Mouse (Mus musculus): Measurements from ENCODE around the gene Enoph1.

Enoph1 gene

GRCm38 (mm10) chr5:100041272-100041671 lies 1.5 kb downstream of the Enoph1 start:
- DNase-seq: no peak

DNA sequence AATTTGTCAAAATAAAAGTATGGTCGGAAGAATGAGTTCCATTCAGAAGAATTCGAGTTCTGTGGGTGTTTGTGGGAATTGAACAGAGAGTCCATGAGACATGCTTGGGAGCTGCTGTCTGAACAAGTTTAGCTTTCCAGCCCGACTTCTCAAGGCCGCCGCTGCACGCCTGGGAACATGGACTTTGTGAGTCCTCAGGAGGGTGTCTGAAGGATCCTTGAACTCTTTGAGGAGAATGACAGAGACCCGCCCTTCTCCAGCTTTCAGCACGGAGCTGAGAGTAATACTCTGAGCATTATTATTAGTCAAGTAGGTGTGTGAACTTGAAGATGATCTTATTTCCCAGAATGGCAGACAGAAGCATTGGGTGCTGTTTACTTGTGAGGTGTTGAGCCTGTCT lies 2.7 kb downstream of the Enoph1 start:
- DNase-seq: no peak

DNA sequence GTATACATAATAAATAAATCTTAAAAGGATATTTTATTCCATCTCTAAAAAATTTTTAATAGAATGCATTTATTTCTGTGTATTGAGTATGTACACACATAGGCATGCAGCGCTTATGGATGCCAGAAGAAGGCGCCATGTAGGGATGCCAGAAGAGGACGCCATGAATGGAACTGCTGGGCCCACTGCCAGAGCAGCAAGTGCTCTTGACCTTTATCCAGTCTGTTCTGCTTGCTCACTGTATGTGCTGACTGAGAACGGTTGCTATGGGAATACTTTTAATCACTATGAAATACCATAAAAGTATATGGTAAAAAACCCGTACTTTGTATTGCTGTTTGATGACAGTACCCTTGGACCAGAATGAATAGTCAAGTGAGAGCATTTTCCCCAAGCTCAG lies 3.6 kb downstream of the Enoph1 start:
- DNase-seq: no peak

DNA sequence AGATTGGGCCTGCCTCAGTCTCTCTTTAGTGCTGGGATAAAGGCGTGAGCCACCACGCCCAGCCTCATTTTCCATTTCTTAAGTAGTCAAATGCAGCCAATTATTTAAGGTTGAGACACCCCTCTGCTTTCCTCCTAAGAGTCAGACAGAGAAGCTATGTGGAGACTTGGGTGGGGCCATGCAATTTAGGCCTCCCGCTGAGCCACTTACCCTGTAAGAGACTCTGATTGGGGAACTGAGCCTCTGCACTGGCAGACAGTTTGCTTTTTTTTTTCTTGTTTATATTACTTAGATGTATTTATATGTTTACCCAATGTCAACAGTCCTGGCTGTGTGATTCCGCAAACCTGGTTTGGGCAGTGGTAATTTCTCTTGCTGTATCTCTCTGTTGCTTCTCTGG lies 4.2 kb downstream of the Enoph1 start:
- no peak for DNase-seq

DNA sequence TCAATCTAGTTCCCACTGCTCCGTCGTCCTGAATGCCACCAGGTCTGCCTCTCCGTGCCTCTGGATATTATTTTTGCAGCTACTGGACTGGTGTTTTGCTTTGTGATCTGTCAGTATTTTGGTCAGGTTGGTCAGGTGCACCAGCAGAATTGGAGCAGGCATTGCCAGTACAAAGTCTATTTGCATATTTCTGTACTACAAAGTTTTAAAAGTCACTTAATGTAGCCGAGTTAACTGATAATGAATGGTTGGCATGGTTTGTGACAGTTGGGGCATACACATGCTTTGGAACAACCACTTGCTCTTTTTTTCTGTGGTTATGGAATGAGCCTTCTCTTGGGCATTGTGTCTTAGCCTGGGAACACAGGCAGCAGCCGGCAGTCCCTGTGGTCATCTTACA lies 4.8 kb downstream of the Enoph1 start:
- DNase-seq: no peak

- DNase-seq: no peak
These were observed 6.3 kb downstream of the Enoph1 start for GRCm38 (mm10) chr5:100046096-100046495.

DNA sequence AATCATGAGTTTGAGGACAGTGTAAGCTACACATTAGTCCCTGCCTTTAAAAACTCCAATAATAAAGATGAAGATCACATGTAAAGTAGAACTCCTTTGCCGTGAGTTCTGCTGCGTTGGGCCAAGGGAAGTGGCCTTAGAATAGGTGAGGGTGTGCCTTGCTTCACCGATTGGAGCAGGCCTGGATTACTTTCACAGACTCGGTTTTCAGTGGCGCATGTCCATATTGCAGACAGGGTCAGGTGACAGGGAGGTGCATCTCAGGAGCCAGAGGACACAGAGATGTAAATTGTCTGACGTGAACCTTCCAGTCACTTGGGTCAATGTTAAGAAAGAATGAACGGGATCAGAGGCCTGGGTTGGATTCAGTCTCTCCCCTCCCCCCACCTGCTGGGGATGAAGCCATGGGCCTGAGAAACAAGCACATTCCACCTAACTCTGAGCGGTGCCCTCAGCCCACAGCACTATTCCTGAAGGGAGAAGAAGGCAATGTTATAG lies 7.4 kb downstream of the Enoph1 start:
- no peak for DNase-seq

DNA sequence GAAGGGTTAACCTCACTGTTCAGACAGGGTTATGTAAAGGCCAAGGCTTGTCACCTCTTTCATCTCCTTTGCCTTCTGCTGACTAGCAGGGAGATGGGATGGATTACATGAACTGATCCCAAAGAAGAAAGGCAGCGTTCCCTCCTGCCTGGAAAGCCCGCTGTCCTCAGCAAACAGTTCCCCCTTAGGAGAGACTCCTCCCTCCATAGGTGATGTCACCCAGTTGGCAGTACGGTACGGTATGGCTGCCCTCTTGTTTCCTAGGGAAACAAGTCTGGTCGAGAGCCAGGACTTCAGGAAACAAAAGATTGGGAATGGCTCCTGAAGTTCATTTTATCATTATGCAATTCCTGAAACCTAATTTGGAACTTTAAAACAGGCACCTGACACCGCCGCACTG lies 8.1 kb downstream of the Enoph1 start:
- no peak for DNase-seq

GRCm38 (mm10) chr5:100049904-100050303 lies 10.1 kb downstream of the Enoph1 start:
- no peak for DNase-seq

DNA sequence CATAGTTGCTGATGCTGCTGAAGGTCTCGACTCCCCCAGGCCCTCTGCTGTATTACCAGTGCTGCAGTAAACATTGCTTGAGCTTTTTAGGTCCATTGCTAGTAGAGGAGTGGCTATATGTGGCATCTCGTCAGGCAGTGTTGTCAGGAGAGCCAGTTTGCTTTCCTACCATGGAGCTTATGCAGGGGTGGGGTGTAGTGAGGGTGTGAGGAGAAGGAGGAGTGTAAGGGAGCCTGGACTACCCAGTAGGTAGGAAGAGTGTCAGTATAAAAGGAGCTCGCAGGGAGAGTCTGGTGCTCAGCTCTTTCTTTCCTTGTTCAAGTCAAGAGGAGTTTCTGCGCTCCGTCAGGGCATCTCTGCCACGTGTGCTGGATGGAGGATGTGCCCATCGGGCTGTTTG lies 12.9 kb downstream of the Enoph1 start:
- no peak for DNase-seq

DNA sequence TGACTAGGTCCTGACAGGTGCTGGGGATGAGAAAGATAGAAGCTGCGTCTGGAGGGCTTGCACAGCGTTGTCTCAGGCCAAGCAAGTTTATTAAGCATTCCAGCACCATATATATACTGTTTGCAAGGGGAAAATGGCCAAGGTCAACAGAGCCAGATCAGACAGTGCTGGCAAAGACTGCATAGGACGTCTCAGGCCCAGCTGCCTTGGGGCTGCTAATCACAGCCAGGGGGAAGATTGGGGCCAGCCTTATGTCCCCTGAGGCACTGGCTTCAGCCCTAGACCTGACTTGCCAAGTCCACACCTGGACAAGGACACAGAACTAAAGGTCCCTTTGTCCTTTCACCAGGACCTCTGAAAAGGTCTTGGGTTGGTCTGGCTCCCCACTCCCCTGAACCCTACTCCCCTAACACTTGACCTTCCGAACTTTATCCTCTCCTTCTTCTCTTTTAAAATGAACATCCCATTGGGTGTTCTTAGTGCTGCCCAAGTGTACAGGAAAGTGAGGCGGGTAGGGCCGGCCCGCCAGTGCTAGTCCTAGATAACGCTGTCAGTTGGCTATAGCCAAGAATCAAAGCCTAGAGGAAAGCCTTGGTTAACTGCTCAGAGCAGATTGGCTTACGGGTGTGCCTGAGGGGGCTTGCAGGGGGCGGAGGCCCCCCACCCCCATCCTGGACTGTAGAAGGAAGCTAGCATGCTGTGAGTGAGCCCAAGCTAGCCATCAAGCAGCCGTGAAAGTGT lies 15.2 kb downstream of the Enoph1 start:
- no peak for DNase-seq

DNA sequence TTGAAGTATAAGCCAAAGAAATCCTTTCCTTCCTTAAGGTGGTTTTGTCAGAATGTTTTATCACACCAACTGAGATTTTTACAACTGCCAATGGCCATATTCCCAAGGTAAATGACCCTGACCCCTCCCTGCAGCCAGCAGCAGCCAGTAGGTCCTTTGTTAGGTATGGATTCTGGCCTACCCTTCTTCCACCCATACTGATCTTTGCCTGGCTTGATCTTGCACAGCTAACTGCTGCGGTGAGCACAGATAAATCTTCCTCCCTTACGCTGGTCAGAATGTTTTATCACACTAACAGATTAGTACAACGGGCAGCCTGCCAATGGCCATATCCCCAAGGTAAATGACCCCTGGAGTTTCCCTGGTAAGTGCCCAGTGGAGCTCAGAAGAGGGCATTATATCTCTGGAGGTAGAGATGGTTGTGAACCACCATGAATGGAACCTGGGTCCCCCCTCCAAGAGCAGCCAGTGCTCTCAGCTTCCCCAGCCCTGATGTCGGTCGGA lies 16.1 kb downstream of the Enoph1 start:
- no peak for DNase-seq

- DNase-seq: no peak
These were observed 17.9 kb downstream of the Enoph1 start for GRCm38 (mm10) chr5:100057461-100058209.

GRCm38 (mm10) chr5:100058729-100059128 lies 18.9 kb downstream of the Enoph1 start:
- DNase-seq: no peak

GRCm38 (mm10) chr5:100059326-100059725 lies 19.5 kb downstream of the Enoph1 start:
- DNase-seq: no peak

- DNase-seq: no peak
These were observed 21.1 kb downstream of the Enoph1 start for GRCm38 (mm10) chr5:100060876-100061275.

DNA sequence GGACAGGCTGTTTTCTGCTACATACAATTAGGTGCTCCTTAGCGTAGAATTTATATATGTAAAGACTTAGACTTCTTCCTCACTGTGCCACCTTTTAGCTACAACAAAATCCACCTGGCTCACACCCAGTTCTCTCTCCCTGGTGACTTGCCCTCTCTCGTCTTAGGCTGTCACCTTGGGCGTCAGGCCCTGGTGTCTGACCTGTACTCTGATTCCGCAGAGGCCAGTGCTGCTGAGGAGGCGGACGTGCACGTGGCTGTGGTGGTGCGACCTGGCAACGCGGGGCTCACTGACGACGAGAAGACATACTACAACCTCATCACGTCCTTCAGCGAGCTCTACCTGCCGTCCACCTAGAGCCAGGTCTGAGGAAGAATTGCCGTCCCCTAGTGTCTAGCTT lies 27.8 kb downstream of the Enoph1 start:
- no peak for DNase-seq

DNA sequence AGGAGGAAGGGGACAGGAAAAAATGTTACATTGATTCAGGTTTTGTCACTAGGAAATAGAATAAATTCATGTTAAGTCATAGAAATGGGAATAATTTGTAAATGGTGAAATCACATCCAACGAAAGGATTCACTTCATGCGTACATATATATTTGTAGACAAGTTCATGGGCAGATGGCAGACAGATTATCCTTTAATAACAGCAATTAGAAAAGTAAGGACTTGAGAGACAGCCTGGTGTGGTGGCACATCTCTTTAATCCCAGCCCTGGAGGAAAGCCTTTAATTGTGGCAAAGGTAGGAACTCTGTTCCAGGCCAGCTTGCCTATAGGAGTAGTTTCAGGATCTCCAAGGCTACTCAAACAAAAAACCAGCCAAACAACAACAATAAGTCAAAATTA lies 29.7 kb downstream of the Enoph1 start:
- no peak for DNase-seq

DNA sequence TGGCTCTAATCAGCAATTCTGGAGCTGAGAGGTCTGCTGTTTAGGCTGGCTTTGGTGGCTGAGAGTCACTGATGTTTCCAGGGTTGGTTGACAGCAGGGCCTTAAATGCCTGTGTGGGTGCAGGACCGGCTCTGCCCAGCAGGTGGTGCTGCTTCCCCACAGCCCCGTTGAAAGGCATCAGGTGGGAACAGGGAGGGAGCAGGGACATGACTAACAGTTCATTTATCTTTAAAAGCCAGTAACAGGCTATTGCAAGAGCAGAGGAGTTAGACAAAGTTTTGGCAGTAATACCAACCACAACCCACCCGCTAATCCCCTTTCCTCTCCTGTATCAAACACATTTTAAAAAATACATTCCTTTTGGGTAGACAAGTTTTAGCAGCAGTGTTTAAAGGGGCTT lies 30.5 kb downstream of the Enoph1 start:
- DNase-seq: peak; percentile 54 to 55

- no peak for DNase-seq
These were observed 31.8 kb downstream of the Enoph1 start for GRCm38 (mm10) chr5:100071541-100071940.

DNA sequence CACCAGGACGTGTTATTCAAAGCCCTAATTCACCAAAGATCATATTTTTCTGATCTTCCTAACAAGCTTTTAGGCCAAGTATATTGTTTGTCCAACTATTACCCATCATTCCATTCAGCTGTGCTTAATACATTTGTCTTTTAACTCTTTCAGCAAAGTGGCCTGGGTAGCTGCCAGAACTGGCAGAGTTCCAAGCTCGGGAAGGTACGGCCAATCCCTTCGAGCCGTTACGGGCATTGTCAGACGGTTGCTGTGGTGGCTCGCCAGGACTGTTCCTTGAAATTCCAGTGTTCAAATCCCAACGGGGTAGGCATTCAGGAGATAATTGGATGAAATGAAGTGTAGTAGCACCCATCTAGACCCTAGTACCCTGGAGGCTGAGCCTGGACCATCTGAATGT lies 32.8 kb downstream of the Enoph1 start:
- DNase-seq: no peak

GRCm38 (mm10) chr5:100074571-100074970 lies 34.8 kb downstream of the Enoph1 start:
- no peak for DNase-seq

DNA sequence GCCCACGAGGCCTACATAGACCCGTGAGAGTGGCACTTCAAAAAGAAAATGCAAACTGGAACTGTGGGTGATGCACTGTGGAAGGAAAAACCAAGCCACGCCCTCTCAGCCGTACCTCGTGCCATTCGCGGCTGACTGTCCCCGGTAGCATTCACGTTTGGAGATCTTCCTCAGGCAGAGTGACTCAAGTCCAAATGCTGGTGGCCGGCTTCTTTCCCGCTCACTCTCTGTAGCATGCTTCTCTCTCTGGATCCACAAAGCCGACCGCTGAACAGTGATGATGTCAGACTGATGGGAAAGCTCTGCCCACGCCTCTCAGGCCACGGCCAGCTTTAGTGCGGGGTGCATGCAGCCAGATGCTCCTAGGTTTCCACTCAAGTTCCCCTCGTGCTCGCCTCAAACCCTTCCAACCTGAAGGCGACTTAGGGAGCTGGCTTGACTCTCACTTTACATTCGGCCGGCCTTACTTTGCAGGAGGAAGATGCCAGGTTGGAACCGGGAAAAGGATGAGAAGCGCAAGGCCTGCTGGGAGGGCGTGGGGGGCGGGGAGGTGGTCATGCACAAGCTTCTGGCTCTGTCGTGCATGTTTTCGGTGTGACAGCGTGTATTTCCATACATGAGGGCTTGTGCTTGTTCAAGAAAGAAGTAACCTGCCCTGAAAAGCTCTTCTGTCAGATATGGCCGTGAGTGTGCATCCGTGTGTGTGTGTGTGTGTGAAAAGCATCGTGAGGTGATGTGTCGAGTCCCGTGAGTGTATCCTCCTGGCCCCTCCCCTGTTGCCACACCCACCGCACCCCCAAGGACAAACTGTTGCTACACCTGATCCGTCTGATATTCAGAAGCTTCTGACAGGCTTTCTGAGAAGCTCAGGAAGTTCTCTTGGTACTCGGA lies 39.5 kb downstream of the Enoph1 start:
- no peak for DNase-seq
